Mouse (Mus musculus) CH12.LX (cell line): ENCODE data around the gene Tet3. TPM values are rescaled to one million over a fixed set of nuclear protein-coding genes. Genes with fewer than 3 reads are reported as not detected.

Experiments
- DNase-seq: peaks from one replicate; pipeline ENCODE4 v3.0.0-alpha.2; 2013; ENCODE audit errors: extremely low read depth
- H3K27ac ChIP-seq: 2 replicates; pipeline ENCODE4 v1.5.1; 2012; ENCODE audit warnings: low read depth, mild to moderate bottlenecking, control low read depth, moderate library complexity; ENCODE audit not compliant: insufficient read depth
- H3K27me3 ChIP-seq: replicated peaks from 2 replicates; pipeline ENCODE3; 2012; ENCODE audit warnings: inconsistent platforms
- H3K36me3 ChIP-seq, 2 experiments: replicated peaks in 1 of 2; 2 replicates each; pipeline versions ENCODE3 to v1.6.1; 2012; ENCODE audit warnings: inconsistent platforms in 1 of 2, low read length in 1 of 2, mild to moderate bottlenecking in 1 of 2, mixed read lengths in 1 of 2, moderate library complexity in 1 of 2; ENCODE audit not compliant: control insufficient read depth in 1 of 2, insufficient read depth in 1 of 2
- H3K4me1 ChIP-seq, 2 experiments: 2 replicates each; pipeline ENCODE4 v1.6.1; 2012; ENCODE audit warnings: inconsistent platforms in 1 of 2, moderate library complexity in 1 of 2; ENCODE audit not compliant: insufficient read depth in 2 of 2, control insufficient read depth in 1 of 2
- H3K4me2 ChIP-seq: 2 replicates; pipeline ENCODE4 v1.6.1; 2012; ENCODE audit warnings: low read depth, mild to moderate bottlenecking, control low read depth; ENCODE audit not compliant: poor library complexity, insufficient read depth, severe bottlenecking
- H3K4me3 ChIP-seq, 3 experiments: fragments of 150-350 bp in 1 of 3; sonication (generic) in 1 of 3; replicated peaks in 1 of 3; 2 replicates each; pipeline versions ENCODE3 to v1.5.1; 2011 to 2012; ENCODE audit warnings: low read depth in 2 of 3, low read length in 2 of 3, mild to moderate bottlenecking in 2 of 3, moderate library complexity in 2 of 3, control low read depth in 1 of 3, improper control_type of control experiment in 1 of 3, inconsistent platforms in 1 of 3, mixed read lengths in 1 of 3; ENCODE audit not compliant: poor library complexity in 1 of 3
- H3K79me2 ChIP-seq: replicated peaks from 2 replicates; pipeline ENCODE4 v1.6.1; 2012; ENCODE audit warnings: mild to moderate bottlenecking, moderate library complexity; ENCODE audit not compliant: control insufficient read depth, poor library complexity, insufficient read depth, severe bottlenecking; ENCODE audit errors: extremely low read depth
- H3K9ac ChIP-seq: 2 replicates; pipeline ENCODE4 v1.6.1; 2012; ENCODE audit warnings: low read depth, mild to moderate bottlenecking, control low read depth, moderate library complexity; ENCODE audit not compliant: insufficient read depth
- H3K9me3 ChIP-seq: replicated peaks from 2 replicates; pipeline ENCODE3; 2012; ENCODE audit warnings: low read length, inconsistent platforms, mixed read lengths
- BHLHE40 ChIP-seq: IDR thresholded peaks from 2 replicates; pipeline ENCODE4 v1.6.1; 2011; ENCODE audit warnings: mild to moderate bottlenecking, low read depth, low read length, improper control_type of control experiment
- CHD1 ChIP-seq: IDR thresholded peaks from 2 replicates; pipeline ENCODE4 v1.6.1; 2012; ENCODE audit warnings: low read depth, low read length, improper control_type of control experiment, inconsistent platforms
- CTCF ChIP-seq, 2 experiments: IDR thresholded peaks in 1 of 2; conservative IDR thresholded peaks in 1 of 2; 2 replicates each; pipeline ENCODE4 v1.5.1; 2011 to 2012; ENCODE audit warnings: low read depth in 2 of 2, low read length in 2 of 2, improper control_type of control experiment in 1 of 2, inconsistent platforms in 1 of 2, mild to moderate bottlenecking in 1 of 2, moderate library complexity in 1 of 2
- ELF1 ChIP-seq: IDR thresholded peaks from 2 replicates; pipeline ENCODE4 v1.6.1; 2014; ENCODE audit warnings: low read depth, mild to moderate bottlenecking, inconsistent platforms, low read length, improper control_type of control experiment
- HCFC1 ChIP-seq: IDR thresholded peaks from 2 replicates; pipeline ENCODE4 v1.6.1; 2012; ENCODE audit warnings: low read depth, mild to moderate bottlenecking, inconsistent platforms, low read length, improper control_type of control experiment
- IRF4 ChIP-seq: IDR thresholded peaks from 2 replicates; pipeline ENCODE4 v1.6.1; 2014; ENCODE audit warnings: low read depth, mild to moderate bottlenecking, inconsistent platforms, low read length, improper control_type of control experiment
- JUND ChIP-seq: conservative IDR thresholded peaks from 2 replicates; pipeline ENCODE4 v1.6.1; 2011; ENCODE audit warnings: low read depth, low read length, improper control_type of control experiment
- MEF2A ChIP-seq: IDR thresholded peaks from 2 replicates; pipeline ENCODE4 v1.6.1; 2014; ENCODE audit warnings: low read depth, mild to moderate bottlenecking, inconsistent platforms, low read length, improper control_type of control experiment, borderline replicate concordance
- MYC ChIP-seq: IDR thresholded peaks from 2 replicates; pipeline ENCODE4 v1.6.1; 2011; ENCODE audit warnings: low read depth, mild to moderate bottlenecking, improper control_type of control experiment, low read length
- NELFE ChIP-seq: IDR thresholded peaks from 2 replicates; pipeline ENCODE4 v1.6.1; 2011; ENCODE audit warnings: low read depth, low read length, improper control_type of control experiment
- PAX5 ChIP-seq: IDR thresholded peaks from 2 replicates; pipeline ENCODE4 v1.6.1; 2012; ENCODE audit warnings: low read length, inconsistent platforms, mixed read lengths
- POLR2AphosphoS2 ChIP-seq: IDR thresholded peaks from 2 replicates; pipeline ENCODE4 v1.6.1; 2011; ENCODE audit warnings: low read depth, low read length, improper control_type of control experiment
- RAD21 ChIP-seq: IDR thresholded peaks from 2 replicates; pipeline ENCODE4 v1.6.1; 2011; ENCODE audit warnings: low read depth, mild to moderate bottlenecking, low read length, improper control_type of control experiment, moderate library complexity
- SIN3A ChIP-seq: IDR thresholded peaks from 2 replicates; pipeline ENCODE4 v1.6.1; 2012; ENCODE audit warnings: low read length, improper control_type of control experiment, inconsistent platforms
- TBP ChIP-seq: conservative IDR thresholded peaks from 2 replicates; pipeline ENCODE4 v1.6.1; 2011; ENCODE audit warnings: low read depth, low read length, improper control_type of control experiment
- TCF12 ChIP-seq: IDR thresholded peaks from 2 replicates; pipeline ENCODE4 v1.6.1; 2014; ENCODE audit warnings: low read depth, mild to moderate bottlenecking, inconsistent platforms, low read length, improper control_type of control experiment
- UBTF ChIP-seq: IDR thresholded peaks from 2 replicates; pipeline ENCODE4 v1.6.1; 2012; ENCODE audit warnings: low read depth, mild to moderate bottlenecking, inconsistent platforms, low read length, improper control_type of control experiment, moderate library complexity
- USF2 ChIP-seq: conservative IDR thresholded peaks from 2 replicates; pipeline ENCODE4 v1.6.1; 2011; ENCODE audit warnings: low read depth, low read length, improper control_type of control experiment
- ZKSCAN1 ChIP-seq: IDR thresholded peaks from 2 replicates; pipeline ENCODE4 v1.6.1; 2012; ENCODE audit warnings: low read depth, inconsistent platforms, low read length, improper control_type of control experiment, borderline replicate concordance
- ZMIZ1 ChIP-seq: IDR thresholded peaks from 2 replicates; pipeline ENCODE4 v1.6.1; 2012; ENCODE audit warnings: low read depth, mild to moderate bottlenecking, inconsistent platforms, low read length, improper control_type of control experiment
- dilution Hi-C: fragments of 300-500 bp; cut with MboI; formaldehyde crosslinking; loops from 2 replicates; pipeline ENCODE4 v1.14.3; 2020; ENCODE audit warnings: low sequenced_read_pairs; ENCODE audit not compliant: extremely low pct_unique_long_range_greater_than_20kb, extremely low pct_ligation_motif_present
- in situ Hi-C: fragments of 300-500 bp; cut with MboI; formaldehyde crosslinking; loops from 3 replicates; pipeline ENCODE4 v1.14.3; 2019; ENCODE audit warnings: low sequenced_read_pairs, low pct_ligation_motif_present, low pct_unique_long_range_greater_than_20kb, mixed read lengths
- polyA plus RNA-seq: library from polyadenylated mRNA; unstranded; fragments of >175 nt; gene quantifications from 2 replicates; pipeline ENCODE4 v1.2.1, GENCODE M21; 2012; ENCODE audit warnings: low read depth; ENCODE audit not compliant: insufficient read length
- total RNA-seq, 2 experiments: library from RNA; depleted of rRNA; stranded (reverse); fragments of 300-350 nt in 1 of 2; fragments of >200 nt in 1 of 2; gene quantifications; 2 replicates each; pipeline ENCODE4 v1.2.3; 2012 to 2014

Tet3 gene
- total and polyA plus RNA-seq, 3 experiments: 3.2 to 10.0 (median 8.2) TPM

DNA sequence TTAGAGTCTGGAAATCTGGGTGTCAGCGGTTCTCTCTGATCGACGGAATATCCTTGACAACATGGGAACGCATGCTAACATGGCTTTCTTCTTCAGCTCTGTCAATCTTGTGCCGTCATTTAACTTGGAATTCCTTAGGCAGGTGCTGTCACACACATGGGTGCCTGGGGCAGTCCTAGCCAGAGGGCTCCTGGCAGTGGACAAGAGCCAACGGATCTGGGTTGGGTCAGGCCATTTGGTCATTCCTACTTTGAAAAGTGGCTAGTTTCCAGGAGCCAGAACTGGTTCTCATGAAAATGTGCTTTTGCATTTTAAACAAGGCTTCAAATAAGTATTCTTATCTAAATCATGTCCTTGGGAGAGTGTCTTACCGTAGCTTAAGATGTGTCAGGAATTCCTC lies 12.9 kb upstream of the Tet3 start:
- dilution Hi-C loops: no loop called here
- no peaks in the 10 kb centered on the region for H3K27me3 ChIP-seq

GRCm38 (mm10) chr6:83464011-83464410 lies 5.1 kb upstream of the Tet3 start:
- dilution Hi-C loops (no loop called here), in situ Hi-C loops (no loop called here)
- Histone ChIP-seq H3K27ac (no peak overlapping the region), H3K79me2 (no peaks in the 10 kb centered on the region), H3K4me1 (peaks cover 0 to 18% of the 10 kb centered on the region in 2 experiments; a peak in 3 of 4 replicates), H3K4me3 (no peak overlapping the region), H3K9ac (no peak overlapping the region), H3K27me3 (peaks cover 2% of the 10 kb centered on the region), H3K36me3 (no peaks in the 10 kb centered on the region), H3K9me3 (no peaks in the 10 kb centered on the region), H3K4me2 (no peak overlapping the region)
- no peak for DNase-seq
- no peak for TF ChIP-seq MYC
- TF ChIP-seq ZKSCAN1: no peak
- no peak for TF ChIP-seq MEF2A
- TF ChIP-seq POLR2AphosphoS2: no peak
- TF ChIP-seq CHD1: no peak
- no peak for TF ChIP-seq USF2
- no peak for TF ChIP-seq ZMIZ1
- TF ChIP-seq TCF12: no peak
- no peak for TF ChIP-seq JUND
- TF ChIP-seq, all 38 proteins: peak for 0

More for the DNA sequence above, 12.9 kb upstream of the Tet3 start:
- in situ Hi-C loops: no loop called here
- Histone ChIP-seq H3K27ac (no peak overlapping the region), H3K4me1 (peaks cover 0 to 8% of the 10 kb centered on the region in 2 experiments; a peak in 2 of 4 replicates), H3K4me2 (no peak overlapping the region), H3K4me3 (no peak overlapping the region), H3K79me2 (no peaks in the 10 kb centered on the region), H3K36me3 (peaks cover 0 to 2% of the 10 kb centered on the region in 2 experiments)
- TF ChIP-seq NELFE: no peak
- TF ChIP-seq ELF1: no peak
- TF ChIP-seq CTCF (conservative IDR thresholded peaks at IDR 0.05 in 1 of 2, IDR thresholded peaks at IDR 0.05 in 1 of 2; ENCODE audit: low read depth in 2 of 2, low read length in 2 of 2): no peak
- TF ChIP-seq RAD21: no peak
- TF ChIP-seq TCF12: no peak
- no peak for TF ChIP-seq HCFC1
- TF ChIP-seq ZMIZ1: no peak
- no peak for TF ChIP-seq UBTF
- no peak for TF ChIP-seq BHLHE40
- TF ChIP-seq TBP: no peak
- TF ChIP-seq IRF4: no peak
- no peak for TF ChIP-seq POLR2AphosphoS2
- no peak for TF ChIP-seq PAX5
- no peak for TF ChIP-seq SIN3A
- TF ChIP-seq, all 38 proteins: peak for 0
- no peak for DNase-seq
- H3K9me3 ChIP-seq: no peaks in the 10 kb centered on the region
- no peak overlapping the region for H3K9ac ChIP-seq
